Mouse (Mus musculus): ENCODE data around the gene 4930558K02Rik. TPM values are rescaled to one million over a fixed set of nuclear protein-coding genes. Genes with fewer than 3 reads are reported as not detected.

Gene 4930558K02Rik
- polyA plus RNA-seq, 2 experiments: not detected

DNA sequence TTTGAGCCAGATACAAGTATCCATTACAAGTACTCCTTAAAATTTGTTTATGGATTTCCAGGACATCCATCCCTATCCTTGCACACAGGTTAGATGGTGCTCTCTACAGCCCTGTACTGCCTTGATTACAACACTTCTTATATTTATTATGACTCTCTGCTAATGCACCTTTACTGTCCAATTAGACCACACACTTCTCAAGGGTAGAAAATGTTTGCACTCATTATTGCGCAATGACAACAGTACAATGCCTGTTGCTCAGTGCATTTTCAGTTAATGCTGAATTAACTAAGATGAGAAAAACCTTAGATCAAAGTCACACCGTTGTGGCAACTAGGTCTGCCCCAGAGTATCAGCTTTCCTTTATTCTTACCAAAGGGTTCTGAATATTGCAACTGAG, 51.5 kb downstream of the 4930558K02Rik start:
- WGBS: 81% methylated on average over 2 of the region's 2 CpGs
- Histone ChIP-seq H3K4me3 (replicated peaks; ENCODE audit: low read length) (no peak overlapping the region), H3K9ac (ENCODE audit: low read depth, low read length, severe bottlenecking) (no peak overlapping the region), H3K4me1 (ENCODE audit: control insufficient read depth, insufficient read depth, low read length) (0 out of 2 replicates have a peak, but pooled peaks cover 4% of the 10 kb centered on the region), H3K27ac (replicated peaks; ENCODE audit: low read depth, low read length) (no peak overlapping the region), H3K36me3 (ENCODE audit: control insufficient read depth, insufficient read depth, low read length) (no peaks in the 10 kb centered on the region), H3K27me3 (ENCODE audit: control insufficient read depth, insufficient read depth, low read length) (no peaks in the 10 kb centered on the region), H3K9me3 (ENCODE audit: control insufficient read depth, low read length) (no peaks in the 10 kb centered on the region), H3K4me2 (replicated peaks; ENCODE audit: low read depth, low read length, severe bottlenecking) (no peak overlapping the region)
- ATAC-seq (ENCODE audit: low FRiP score, low read depth): no peak
- TF ChIP-seq POLR2A (IDR thresholded peaks at IDR 0.05; ENCODE audit: borderline replicate concordance, extremely low read depth, insufficient read depth, insufficient read length): no peak
- DNase-seq (ENCODE audit: low spot score): no peak

DNA sequence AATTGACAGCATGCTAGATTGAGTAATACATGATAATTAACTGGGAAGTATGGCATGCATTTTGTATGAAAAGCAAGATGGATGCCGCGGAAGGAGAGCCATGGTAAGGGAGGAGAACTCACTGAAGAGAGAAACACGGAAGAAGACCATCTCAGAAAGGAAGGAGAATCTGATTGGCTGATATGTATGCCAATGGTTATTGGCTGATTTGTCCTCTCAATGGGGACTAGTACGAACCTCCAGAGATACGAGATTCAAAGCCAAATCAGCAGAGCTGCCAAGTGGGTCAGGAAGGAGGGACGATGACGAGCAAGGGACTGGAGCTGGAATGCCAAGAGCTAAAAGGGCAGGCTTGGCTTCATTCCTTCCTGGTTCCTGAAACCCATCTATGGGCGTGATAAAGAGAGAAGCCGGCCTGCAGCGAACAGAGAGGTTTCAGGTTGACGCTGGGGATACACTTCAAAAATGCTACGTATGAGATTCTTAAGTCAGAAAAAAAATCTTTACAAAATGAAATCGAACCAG, 54.1 kb downstream of the 4930558K02Rik start:
- Histone ChIP-seq H3K9me3 (ENCODE audit: control insufficient read depth, low read length) (no peaks in the 10 kb centered on the region), H3K27ac (replicated peaks; ENCODE audit: low read depth, low read length) (no peak overlapping the region), H3K4me1 (ENCODE audit: control insufficient read depth, insufficient read depth, low read length) (no peaks in the 10 kb centered on the region), H3K4me3 (replicated peaks; ENCODE audit: low read length) (no peak overlapping the region), H3K27me3 (ENCODE audit: control insufficient read depth, insufficient read depth, low read length) (no peaks in the 10 kb centered on the region), H3K36me3 (ENCODE audit: control insufficient read depth, insufficient read depth, low read length) (no peaks in the 10 kb centered on the region), H3K9ac (ENCODE audit: low read depth, low read length, severe bottlenecking) (no peak overlapping the region), H3K4me2 (replicated peaks; ENCODE audit: low read depth, low read length, severe bottlenecking) (no peak overlapping the region)
- DNase-seq (ENCODE audit: low spot score) (no peak), ATAC-seq (ENCODE audit: low FRiP score, low read depth) (no peak)
- TF ChIP-seq POLR2A (IDR thresholded peaks at IDR 0.05; ENCODE audit: borderline replicate concordance, extremely low read depth, insufficient read depth, insufficient read length): no peak
- 84% methylated on average over 13 of the region's 13 CpGs for WGBS

DNA sequence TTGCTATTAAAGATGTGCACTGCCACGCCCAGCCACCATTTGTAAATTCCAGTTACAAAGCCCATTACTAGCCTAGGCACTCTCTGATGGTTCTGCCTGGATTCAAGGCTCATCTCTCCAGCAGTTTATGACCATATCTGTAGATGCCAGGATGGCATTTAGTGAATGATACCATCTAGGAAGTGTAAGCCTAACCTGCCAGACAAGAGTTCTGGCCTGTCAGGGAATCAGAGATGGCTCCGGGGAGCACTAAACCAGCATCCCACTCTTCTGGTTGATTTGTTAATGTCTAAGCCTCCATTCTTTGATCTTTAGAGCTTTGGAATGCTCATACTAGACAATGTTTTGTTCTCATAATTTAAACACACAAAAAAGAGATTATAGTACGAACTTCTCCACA, 55.1 kb downstream of the 4930558K02Rik start:
- Histone ChIP-seq H3K27ac (replicated peaks; ENCODE audit: low read depth, low read length) (no peak overlapping the region), H3K4me2 (replicated peaks; ENCODE audit: low read depth, low read length, severe bottlenecking) (no peak overlapping the region), H3K4me3 (replicated peaks; ENCODE audit: low read length) (no peak overlapping the region), H3K27me3 (ENCODE audit: control insufficient read depth, insufficient read depth, low read length) (no peaks in the 10 kb centered on the region), H3K36me3 (ENCODE audit: control insufficient read depth, insufficient read depth, low read length) (no peaks in the 10 kb centered on the region), H3K9me3 (ENCODE audit: control insufficient read depth, low read length) (no peaks in the 10 kb centered on the region), H3K9ac (ENCODE audit: low read depth, low read length, severe bottlenecking) (no peak overlapping the region), H3K4me1 (ENCODE audit: control insufficient read depth, insufficient read depth, low read length) (no peaks in the 10 kb centered on the region)
- DNase-seq (ENCODE audit: low spot score): no peak
- ATAC-seq (ENCODE audit: low FRiP score, low read depth): no peak
- WGBS: 72% methylated on average over 3 of the region's 3 CpGs
- TF ChIP-seq POLR2A (IDR thresholded peaks at IDR 0.05; ENCODE audit: borderline replicate concordance, extremely low read depth, insufficient read depth, insufficient read length): no peak

DNA sequence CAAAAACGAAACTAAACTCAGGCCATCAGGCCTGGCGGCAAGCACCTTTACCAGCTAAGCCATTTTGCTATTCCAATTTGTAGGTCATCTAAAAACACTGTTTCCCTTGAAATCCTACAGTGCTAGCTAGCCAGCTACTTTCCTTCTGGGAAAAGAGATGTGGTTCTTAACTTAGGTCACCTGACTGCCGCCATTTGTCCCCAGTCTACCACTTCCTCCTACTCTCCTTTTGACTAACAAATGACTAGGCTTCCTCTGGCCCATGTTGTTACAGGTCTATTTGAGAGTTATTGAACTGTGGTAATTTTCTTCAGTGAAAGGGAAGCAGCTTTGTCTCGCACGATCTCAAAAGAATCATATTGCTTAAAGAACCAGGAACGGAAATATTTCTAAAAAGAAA, 57.5 kb downstream of the 4930558K02Rik start:
- DNase-seq (ENCODE audit: low spot score) (no peak), ATAC-seq (ENCODE audit: low FRiP score, low read depth) (no peak)
- Histone ChIP-seq H3K36me3 (ENCODE audit: control insufficient read depth, insufficient read depth, low read length) (no peaks in the 10 kb centered on the region), H3K9ac (ENCODE audit: low read depth, low read length, severe bottlenecking) (no peak overlapping the region), H3K4me1 (ENCODE audit: control insufficient read depth, insufficient read depth, low read length) (peaks cover 14% of the 10 kb centered on the region), H3K4me2 (replicated peaks; ENCODE audit: low read depth, low read length, severe bottlenecking) (no peak overlapping the region), H3K27ac (replicated peaks; ENCODE audit: low read depth, low read length) (no peak overlapping the region), H3K4me3 (replicated peaks; ENCODE audit: low read length) (no peak overlapping the region), H3K27me3 (ENCODE audit: control insufficient read depth, insufficient read depth, low read length) (no peaks in the 10 kb centered on the region), H3K9me3 (ENCODE audit: control insufficient read depth, low read length) (no peaks in the 10 kb centered on the region)
- WGBS: 79% methylated on average over 6 of the region's 6 CpGs
- no peak for TF ChIP-seq POLR2A (IDR thresholded peaks at IDR 0.05; ENCODE audit: borderline replicate concordance, extremely low read depth, insufficient read depth, insufficient read length)

DNA sequence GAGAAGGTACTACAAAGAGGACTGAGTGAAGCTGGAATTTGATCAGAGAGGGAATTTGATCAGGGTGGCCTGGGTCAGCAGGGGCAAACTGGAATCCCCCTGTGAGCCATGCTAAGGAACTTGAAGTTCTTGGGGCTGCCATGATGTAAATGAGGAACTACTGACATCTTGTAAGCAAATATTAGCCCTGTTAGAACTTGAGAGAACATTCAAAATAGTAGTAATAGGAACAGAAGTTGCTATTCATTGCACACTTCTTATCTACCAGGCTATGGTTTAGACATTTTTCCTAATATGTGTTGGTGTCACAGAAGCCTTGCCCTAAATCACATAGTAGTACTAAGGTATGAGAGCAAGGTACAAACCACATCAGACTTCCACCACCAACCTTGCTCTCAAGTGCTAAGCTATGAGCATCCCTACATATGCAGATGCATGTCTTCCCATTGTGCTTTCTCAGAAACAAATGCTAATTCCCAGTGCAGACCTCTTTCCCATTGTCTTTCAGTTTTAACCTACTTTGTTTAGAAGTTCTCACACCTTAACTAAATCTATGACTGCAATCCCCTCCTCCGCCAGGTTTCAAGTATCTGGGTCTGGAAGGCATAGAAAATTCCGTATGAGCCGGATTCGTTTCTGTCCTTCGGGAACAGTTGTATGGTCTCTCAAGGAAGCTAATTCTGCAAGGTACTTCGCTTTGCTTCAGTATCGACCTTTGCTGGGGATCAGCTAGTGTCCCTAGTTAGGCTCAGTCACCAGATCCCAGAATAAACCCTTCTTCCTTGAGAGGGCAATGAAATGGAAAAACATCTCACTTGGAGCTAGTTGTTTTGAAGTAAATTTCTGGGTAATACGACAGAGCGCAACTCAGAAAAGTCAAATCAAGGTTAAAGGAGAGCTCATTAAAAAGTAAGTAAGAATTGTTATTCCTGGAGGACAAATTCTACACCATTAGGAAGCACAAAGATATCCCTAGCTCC, 58.7 kb downstream of the 4930558K02Rik start:
- no peak for TF ChIP-seq POLR2A (IDR thresholded peaks at IDR 0.05; ENCODE audit: borderline replicate concordance, extremely low read depth, insufficient read depth, insufficient read length)
- ATAC-seq (ENCODE audit: low FRiP score, low read depth) (no peak), DNase-seq (ENCODE audit: low spot score) (no peak)
- WGBS: 70% methylated on average over 9 of the region's 9 CpGs
- no peak overlapping the region for H3K4me2 ChIP-seq (replicated peaks; ENCODE audit: low read depth, low read length, severe bottlenecking)
- H3K36me3 ChIP-seq (ENCODE audit: control insufficient read depth, insufficient read depth, low read length): no peaks in the 10 kb centered on the region
- no peak overlapping the region for H3K4me3 ChIP-seq (replicated peaks; ENCODE audit: low read length)
- H3K4me1 ChIP-seq (ENCODE audit: control insufficient read depth, insufficient read depth, low read length): peaks cover 16% of the 10 kb centered on the region
- H3K9me3 ChIP-seq (ENCODE audit: control insufficient read depth, low read length): no peaks in the 10 kb centered on the region
- no peak overlapping the region for H3K9ac ChIP-seq (ENCODE audit: low read depth, low read length, severe bottlenecking)
- H3K27me3 ChIP-seq (ENCODE audit: control insufficient read depth, insufficient read depth, low read length): no peaks in the 10 kb centered on the region
- no peak overlapping the region for H3K27ac ChIP-seq (replicated peaks; ENCODE audit: low read depth, low read length)
